Mouse (Mus musculus) lung, embryonic 15.5 days (tissue): Measurements from ENCODE around the gene Dhcr24. TPM values are rescaled to one million over a fixed set of nuclear protein-coding genes. Genes with fewer than 3 reads are reported as not detected.

Source experiments
- ATAC-seq: fragments of 200-750 bp; cut with Nextera tagmentation; 2 replicates; pipeline ENCODE4 v1.8.0; 2017; ENCODE audit warnings: moderate number of reproducible peaks, borderline replicate concordance; ENCODE audit not compliant: low FRiP score, low TSS enrichment; ENCODE audit errors: extremely low read depth
- H3K27ac ChIP-seq: fragments of 300-500 bp; sonication (generic); 2 replicates; pipeline ENCODE4 v1.5.1; 2015; ENCODE audit warnings: moderate library complexity, mild to moderate bottlenecking, inconsistent platforms
- H3K27me3 ChIP-seq: fragments of 300-500 bp; sonication (generic); 2 replicates; pipeline ENCODE4 v1.6.1; 2015; ENCODE audit warnings: inconsistent platforms
- H3K36me3 ChIP-seq: fragments of 300-500 bp; sonication (generic); 2 replicates; pipeline ENCODE4 v1.6.1; 2015; ENCODE audit warnings: inconsistent platforms
- H3K4me1 ChIP-seq: fragments of 300-500 bp; sonication (generic); 2 replicates; pipeline ENCODE4 v1.6.1; 2015; ENCODE audit warnings: inconsistent platforms
- H3K4me2 ChIP-seq: fragments of 300-500 bp; sonication (generic); 2 replicates; pipeline ENCODE4 v1.6.1; 2015; ENCODE audit warnings: inconsistent platforms, mild to moderate bottlenecking, moderate library complexity
- H3K4me3 ChIP-seq: fragments of 300-500 bp; sonication (generic); 2 replicates; pipeline ENCODE4 v1.5.1; 2015; ENCODE audit warnings: mild to moderate bottlenecking, inconsistent platforms
- H3K9ac ChIP-seq: fragments of 300-500 bp; sonication (generic); 2 replicates; pipeline ENCODE4 v1.6.1; 2015; ENCODE audit warnings: inconsistent platforms
- H3K9me3 ChIP-seq: fragments of 300-500 bp; sonication (generic); 2 replicates; pipeline ENCODE4 v1.6.1; 2016; ENCODE audit warnings: inconsistent platforms
- WGBS: fragments of 180-500 bp; shearing (Covaris S2); methylation state at CpG from one replicate; pipeline ENCODE4 v1.1.7; 2015; 5-methylcytosine and 5-hydroxymethylcytosine counted together
- polyA plus RNA-seq: library from polyadenylated mRNA; unstranded; fragments of >200 nt; fragmentation: Nextera tagmentation; extraction: Ambion mirVana; gene quantifications from 2 replicates; pipeline ENCODE4 v1.2.1, GENCODE M21; 2015

The Dhcr24 gene
- polyA plus RNA-seq, 1 experiment from 2014 or later, result 4.6 TPM

GRCm38 (mm10) chr4:106630333-106631220 lies 69.7 kb downstream of the Dhcr24 start:
- no peak overlapping the region for H3K27ac ChIP-seq
- WGBS, result 22% methylated on average over 14 of the region's 14 CpGs
- H3K4me2 ChIP-seq, result no peak overlapping the region
- no peak overlapping the region for H3K9ac ChIP-seq
- H3K9me3 ChIP-seq, result no peaks in the 10 kb centered on the region
- H3K36me3 ChIP-seq, result no peaks in the 10 kb centered on the region
- H3K4me3 ChIP-seq, result no peak overlapping the region
- ATAC-seq, result no peak
- H3K27me3 ChIP-seq, result peaks cover 7% of the 10 kb centered on the region; the same call in 1 of the 2 replicates
- H3K4me1 ChIP-seq, result peaks cover 33% of the 10 kb centered on the region

- Histone ChIP-seq H3K27ac (peak overlapping the region; percentile 56; the same call in 1 of the 2 replicates), H3K36me3 (no peaks in the 10 kb centered on the region), H3K4me2 (no peak overlapping the region), H3K4me3 (no peak overlapping the region), H3K9ac (no peak overlapping the region), H3K27me3 (no peaks in the 10 kb centered on the region), H3K9me3 (no peaks in the 10 kb centered on the region), H3K4me1 (peaks cover 33% of the 10 kb centered on the region)
- 8% methylated on average over 2 of the region's 3 CpGs for whole genome bisulfite sequencing
- peak; percentile 56; the same call in 1 of the 2 replicates for ATAC-seq
Measured at GRCm38 (mm10) chr4:106632313-106632712, 71.5 kb downstream of the Dhcr24 start.

- H3K4me3 ChIP-seq, result no peak overlapping the region
- H3K27me3 ChIP-seq, result no peaks in the 10 kb centered on the region
- H3K4me1 ChIP-seq, result peaks cover 32% of the 10 kb centered on the region
- H3K9ac ChIP-seq, result no peak overlapping the region
- H3K9me3 ChIP-seq, result no peaks in the 10 kb centered on the region
- WGBS, result 26% methylated on average over 8 of the region's 8 CpGs
- peak; percentile 28 for ATAC-seq
- peak overlapping the region; percentile 56 for H3K27ac ChIP-seq
- H3K4me2 ChIP-seq, result no peak overlapping the region
- H3K36me3 ChIP-seq, result no peaks in the 10 kb centered on the region
Measured at GRCm38 (mm10) chr4:106633281-106634085, 72.6 kb downstream of the Dhcr24 start.

GRCm38 (mm10) chr4:106634086-106634479 lies 73.2 kb downstream of the Dhcr24 start:
- Histone ChIP-seq H3K4me2 (no peak overlapping the region), H3K36me3 (no peaks in the 10 kb centered on the region), H3K9ac (no peak overlapping the region), H3K27ac (peak overlapping the region; percentile 56; the same call in 1 of the 2 replicates), H3K4me1 (peaks cover 28% of the 10 kb centered on the region), H3K27me3 (no peaks in the 10 kb centered on the region), H3K4me3 (no peak overlapping the region), H3K9me3 (no peaks in the 10 kb centered on the region)
- WGBS, result 31% methylated on average over 9 of the region's 9 CpGs
- no peak for ATAC-seq

Other genes with a start within 250 kb of the Dhcr24 start
- gene Usp24, start 244.8 kb upstream of the Dhcr24 start, polyA plus RNA-seq, result 6.5 and 6.9 TPM in 2 replicates
- 2.5 and 2.8 TPM in 2 replicates for gene Pcsk9, start 96.7 kb upstream of the Dhcr24 start, polyA plus RNA-seq
- gene Bsnd, start 68.8 kb upstream of the Dhcr24 start, polyA plus RNA-seq, result not detected in 2 replicates
- gene Lexm, start 56.2 kb downstream of the Dhcr24 start, polyA plus RNA-seq, result not detected in 2 replicates
- 1.1 TPM in 2 replicates for gene Ttc22, start 61.4 kb downstream of the Dhcr24 start, polyA plus RNA-seq
- 12.9 and 13.5 TPM in 2 replicates for gene Pars2, start 90.0 kb downstream of the Dhcr24 start, polyA plus RNA-seq
- 84.2 and 91.5 TPM in 2 replicates for gene Ttc4, start 117.9 kb downstream of the Dhcr24 start, polyA plus RNA-seq
- 0.24 and 0.55 TPM in 2 replicates for gene Mroh7, start 169.9 kb downstream of the Dhcr24 start, polyA plus RNA-seq
- 0.19 and 0.30 TPM in 2 replicates for gene Fam151a, start 172.9 kb downstream of the Dhcr24 start, polyA plus RNA-seq
- gene Acot11, start 244.0 kb downstream of the Dhcr24 start, polyA plus RNA-seq, result 1.4 TPM in 2 replicates